Mouse (Mus musculus): ENCODE results near the gene Tmem132d.

DNA sequence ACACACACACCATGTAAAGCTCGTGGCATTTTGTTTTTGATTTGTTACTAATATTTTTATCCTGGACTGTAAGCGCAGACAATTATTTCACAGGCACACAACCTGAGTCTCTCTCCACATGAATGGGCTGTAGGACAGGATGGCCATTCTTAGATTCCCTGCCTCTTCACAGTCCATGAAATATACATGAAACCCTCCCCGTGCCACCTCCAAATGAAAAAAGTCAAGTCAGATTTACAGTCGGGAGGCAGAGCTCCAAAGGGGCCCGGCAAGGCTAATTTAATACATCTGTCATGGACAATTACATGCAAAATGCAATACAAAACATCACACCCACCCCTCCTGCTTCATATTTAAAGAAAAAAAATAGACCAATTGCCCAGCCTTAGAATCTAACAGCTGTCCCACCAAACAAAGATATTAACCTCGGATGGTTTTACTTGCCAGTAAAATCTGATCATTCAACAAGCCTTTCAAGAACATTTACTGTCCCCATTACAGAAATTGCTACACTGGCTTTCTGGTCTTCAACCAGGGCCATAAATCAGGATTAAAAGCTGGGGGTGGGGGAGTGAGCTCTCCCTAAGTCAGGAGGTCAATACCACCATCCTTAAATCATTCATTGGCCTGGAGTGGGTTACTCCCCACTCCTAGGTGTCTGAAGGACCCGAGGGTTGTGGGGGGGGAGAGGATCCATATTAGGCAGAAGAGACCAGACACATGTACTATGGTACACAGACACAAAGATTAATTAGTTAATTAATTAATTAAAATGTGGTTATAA, 44.3 kb downstream of the Tmem132d start:
- TF ChIP-seq CTCF (IDR thresholded peaks at IDR 0.05; ENCODE audit: insufficient read depth, low read length), result no peak
- TF ChIP-seq POLR2A (IDR thresholded peaks at IDR 0.05; ENCODE audit: borderline replicate concordance, extremely low read depth, low read depth, low read length), result no peak
